Mouse (Mus musculus): ENCODE measurements around the gene Cplx1. TPM values are rescaled to one million over a fixed set of nuclear protein-coding genes. Genes with fewer than 3 reads are reported as not detected.

The Cplx1 gene
- polyA plus RNA-seq, 1 experiment from 2014 or later = 12.3 TPM

DNA sequence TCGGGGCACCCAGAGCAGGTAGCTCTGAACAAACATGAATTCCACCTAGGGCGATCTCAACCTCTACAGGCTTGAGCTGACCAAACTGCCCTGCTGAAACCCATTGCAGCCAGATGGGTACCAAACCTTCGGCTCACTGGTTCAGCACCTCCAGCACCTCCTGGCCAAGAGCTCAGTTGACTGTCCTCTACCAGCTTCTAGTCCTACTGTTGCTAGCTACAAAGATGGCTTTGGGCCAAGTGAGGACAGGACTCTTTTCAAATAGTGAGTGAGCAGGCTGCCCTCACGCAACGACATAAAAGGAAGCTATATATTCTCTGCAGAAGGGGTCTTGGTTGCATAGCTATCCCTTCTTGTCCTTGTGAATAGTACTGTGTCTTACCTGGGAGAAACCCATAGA, 2.2 kb downstream of the Cplx1 start:
- Histone ChIP-seq H3K4me2 (no peak overlapping the region), H3K9ac (no peak overlapping the region), H3K4me1 (peaks cover 8% of the 10 kb centered on the region), H3K27me3 (peaks cover 47% of the 10 kb centered on the region), H3K36me3 (replicated peaks) (no peaks in the 10 kb centered on the region), H3K9me3 (no peaks in the 10 kb centered on the region), H3K4me3 (replicated peaks) (no peak overlapping the region), H3K27ac (no peak overlapping the region)
- 92% methylated on average over 5 of the region's 5 CpGs for WGBS
- ATAC-seq (ENCODE audit: low FRiP score) = no peak

GRCm38 (mm10) chr5:108543516-108544291, 6.1 kb downstream of the Cplx1 start:
- 70% methylated on average over 7 of the region's 7 CpGs for WGBS
- H3K4me3 ChIP-seq (replicated peaks) = no peak overlapping the region

DNA sequence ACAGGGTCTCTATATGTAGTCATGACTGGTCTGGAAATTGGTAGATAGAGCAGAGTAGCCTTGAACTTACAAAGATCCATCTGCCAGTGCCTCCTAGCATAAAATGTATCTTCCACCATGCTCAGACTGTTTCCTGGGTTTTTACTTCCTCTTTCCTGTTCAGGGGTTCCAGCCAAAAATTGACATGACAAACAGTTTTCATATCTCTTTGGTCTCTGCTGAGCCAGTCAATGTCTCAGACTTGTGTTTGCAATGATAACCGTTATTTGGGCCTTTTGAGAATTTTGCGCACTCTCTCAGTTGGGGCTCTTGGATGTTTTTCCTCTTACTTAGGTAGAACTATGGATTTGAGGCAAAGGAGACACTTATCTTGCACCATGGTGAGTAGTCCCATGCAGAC, 15.6 kb downstream of the Cplx1 start:
- Histone ChIP-seq H3K27me3 (no peaks in the 10 kb centered on the region), H3K9ac (no peak overlapping the region), H3K4me3 (replicated peaks) (no peak overlapping the region), H3K9me3 (0 out of 2 replicates have a peak, but pooled peaks cover 11% of the 10 kb centered on the region), H3K36me3 (replicated peaks) (no peaks in the 10 kb centered on the region), H3K4me1 (no peaks in the 10 kb centered on the region), H3K27ac (no peak overlapping the region), H3K4me2 (no peak overlapping the region)
- ATAC-seq (ENCODE audit: low FRiP score) = no peak
- WGBS = 97% methylated on average over 2 of the region's 2 CpGs

More at GRCm38 (mm10) chr5:108543516-108544291, 6.1 kb downstream of the Cplx1 start:
- H3K4me1 ChIP-seq = no peaks in the 10 kb centered on the region
- no peaks in the 10 kb centered on the region for H3K36me3 ChIP-seq (replicated peaks)
- H3K27me3 ChIP-seq = peaks cover 14% of the 10 kb centered on the region
- no peaks in the 10 kb centered on the region for H3K9me3 ChIP-seq
- H3K4me2 ChIP-seq = no peak overlapping the region
- no peak overlapping the region for H3K27ac ChIP-seq
- ATAC-seq (ENCODE audit: low FRiP score) = no peak
- no peak overlapping the region for H3K9ac ChIP-seq

DNA sequence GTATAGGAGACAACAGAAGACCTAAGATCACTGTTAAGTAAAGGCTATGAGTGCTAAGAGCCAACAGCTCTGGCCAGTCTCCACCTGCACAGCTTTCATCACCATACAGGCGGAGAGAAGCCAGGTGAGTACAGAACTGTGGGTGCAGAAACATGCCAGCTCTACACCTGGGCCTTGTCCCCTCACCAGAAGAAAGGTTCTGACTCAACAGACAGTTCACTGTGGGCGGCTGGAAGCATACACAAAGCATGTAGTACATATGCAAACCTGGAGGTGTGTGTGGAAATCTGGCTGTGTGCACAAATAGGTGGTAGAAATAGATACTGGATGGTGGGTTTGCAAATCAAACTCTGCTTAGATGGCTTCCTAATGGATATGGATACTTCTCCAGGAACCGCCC, 27.2 kb downstream of the Cplx1 start:
- Histone ChIP-seq H3K9me3 (no peaks in the 10 kb centered on the region), H3K36me3 (replicated peaks) (no peaks in the 10 kb centered on the region), H3K27ac (no peak overlapping the region), H3K4me3 (replicated peaks) (no peak overlapping the region), H3K4me2 (no peak overlapping the region), H3K27me3 (no peaks in the 10 kb centered on the region), H3K9ac (no peak overlapping the region), H3K4me1 (no peaks in the 10 kb centered on the region)
- ATAC-seq (ENCODE audit: low FRiP score) = no peak
- WGBS = 83% methylated on average over 3 of the region's 3 CpGs

GRCm38 (mm10) chr5:108521896-108522295, 27.9 kb downstream of the Cplx1 start:
- Histone ChIP-seq H3K4me1 (no peaks in the 10 kb centered on the region), H3K9ac (no peak overlapping the region), H3K9me3 (no peaks in the 10 kb centered on the region), H3K4me3 (replicated peaks) (no peak overlapping the region), H3K36me3 (replicated peaks) (no peaks in the 10 kb centered on the region), H3K27ac (no peak overlapping the region), H3K4me2 (no peak overlapping the region), H3K27me3 (no peaks in the 10 kb centered on the region)
- ATAC-seq (ENCODE audit: low FRiP score) = no peak
- WGBS = 83% methylated on average over 3 of the region's 3 CpGs

DNA sequence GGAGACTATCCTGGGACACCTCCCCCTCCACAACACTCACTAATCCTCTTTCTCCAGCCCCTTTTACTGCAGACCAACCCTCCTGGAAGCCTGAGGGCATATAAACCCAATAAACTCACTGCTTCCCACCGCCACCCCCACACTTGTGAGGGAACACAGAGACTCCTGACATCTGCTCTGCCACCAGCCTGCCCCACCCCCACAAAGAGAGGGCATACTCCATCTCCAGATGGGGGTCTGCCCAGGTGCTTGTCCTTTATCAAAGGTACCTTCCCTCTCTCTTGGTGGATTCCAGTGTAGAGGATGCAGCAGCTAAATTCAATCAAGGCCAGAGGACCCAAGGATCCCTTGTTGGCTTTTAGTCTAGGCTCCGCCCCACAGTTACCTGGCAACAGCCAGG, 28.8 kb downstream of the Cplx1 start:
- ATAC-seq (ENCODE audit: low FRiP score) = no peak
- no peak overlapping the region for H3K4me2 ChIP-seq
- H3K4me3 ChIP-seq (replicated peaks) = no peak overlapping the region
- 57% methylated on average over 2 of the region's 2 CpGs for WGBS
- no peaks in the 10 kb centered on the region for H3K27me3 ChIP-seq
- H3K9ac ChIP-seq = no peak overlapping the region
- H3K4me1 ChIP-seq = no peaks in the 10 kb centered on the region
- no peaks in the 10 kb centered on the region for H3K36me3 ChIP-seq (replicated peaks)
- H3K27ac ChIP-seq = no peak overlapping the region
- H3K9me3 ChIP-seq = no peaks in the 10 kb centered on the region

DNA sequence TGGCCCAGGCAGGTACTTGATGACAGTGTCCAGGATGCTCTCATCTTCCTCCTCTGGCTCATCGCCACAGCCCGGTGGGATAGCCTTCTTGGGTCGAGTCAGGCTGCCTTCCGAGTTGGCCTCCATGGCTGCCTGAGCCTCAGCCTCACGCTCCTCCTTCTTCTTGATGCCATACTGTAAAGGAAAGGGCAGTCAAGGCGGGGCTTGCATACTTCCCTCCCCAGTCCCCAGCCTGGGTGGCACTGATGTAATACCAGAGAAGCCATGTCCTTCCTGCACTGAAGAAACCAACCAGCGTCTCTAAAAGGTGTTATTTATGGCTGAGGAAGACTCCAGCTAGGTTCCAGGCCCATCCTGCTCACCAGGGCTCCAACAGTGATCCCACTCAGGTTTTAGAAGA, 29.7 kb downstream of the Cplx1 start:
- Histone ChIP-seq H3K9me3 (no peaks in the 10 kb centered on the region), H3K4me2 (no peak overlapping the region), H3K9ac (no peak overlapping the region), H3K27ac (no peak overlapping the region), H3K27me3 (no peaks in the 10 kb centered on the region), H3K4me3 (replicated peaks) (no peak overlapping the region), H3K36me3 (replicated peaks) (no peaks in the 10 kb centered on the region), H3K4me1 (no peaks in the 10 kb centered on the region)
- ATAC-seq (ENCODE audit: low FRiP score) = no peak
- WGBS = 87% methylated on average over 7 of the region's 7 CpGs

DNA sequence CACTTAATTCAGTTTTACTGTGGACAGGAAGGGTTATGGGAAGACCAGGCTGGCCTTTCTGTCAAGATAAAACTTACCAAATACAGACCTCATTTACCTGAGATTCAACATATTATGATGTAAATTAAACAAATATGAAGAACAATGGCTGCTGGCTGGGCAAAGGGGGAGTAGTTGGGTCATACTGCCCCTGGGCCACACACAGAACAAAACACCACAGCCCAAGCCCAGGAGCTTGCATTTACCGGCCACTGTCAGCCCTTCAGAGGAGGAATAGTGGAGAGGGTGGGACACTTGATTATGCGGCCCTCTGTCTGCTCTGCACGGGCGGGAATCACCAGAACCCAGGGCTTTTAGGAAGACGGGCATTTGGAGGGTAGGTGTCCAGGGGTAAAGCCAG, 30.9 kb downstream of the Cplx1 start:
- H3K27me3 ChIP-seq = no peaks in the 10 kb centered on the region

DNA sequence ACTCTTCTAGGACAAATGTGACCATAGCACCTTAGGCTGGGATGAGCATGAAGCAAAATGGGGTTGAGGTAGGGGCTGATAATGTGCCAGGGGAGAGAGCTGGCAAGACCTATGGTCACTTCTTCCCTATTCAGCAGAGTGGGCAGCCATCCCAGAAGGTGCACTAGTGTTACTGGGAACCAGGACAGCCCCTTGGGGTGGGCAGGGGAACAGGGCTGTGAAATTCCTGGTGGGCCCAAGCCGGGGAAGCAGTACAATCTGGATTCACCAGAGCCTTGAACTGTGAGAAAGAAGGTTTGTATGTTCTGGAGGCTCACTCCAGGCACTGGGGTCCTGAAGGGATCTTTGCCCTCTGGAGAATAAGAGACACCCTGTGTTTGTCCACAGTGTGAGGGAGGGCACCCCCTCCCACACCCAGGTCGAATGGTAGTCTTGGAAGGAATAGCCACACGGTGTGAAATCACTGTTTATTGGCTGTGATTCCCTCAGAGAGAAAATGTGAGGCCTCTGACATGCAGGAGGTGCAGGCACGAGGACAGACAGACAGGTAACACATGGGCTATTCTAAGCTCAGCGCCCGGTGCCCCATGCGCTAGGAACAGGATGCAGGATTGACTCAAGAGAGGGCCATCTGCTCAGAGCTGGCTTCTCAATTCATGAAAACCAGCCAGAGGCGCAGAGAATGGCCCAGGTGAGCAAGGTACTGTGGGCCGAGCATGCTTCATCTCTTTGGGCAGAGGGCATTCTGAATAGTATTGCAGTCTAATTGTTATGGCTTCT, 31.5 kb downstream of the Cplx1 start:
- no peak overlapping the region for H3K4me3 ChIP-seq (replicated peaks)
- 84% methylated on average over 9 of the region's 9 CpGs for WGBS
- H3K27me3 ChIP-seq = no peaks in the 10 kb centered on the region
- ATAC-seq (ENCODE audit: low FRiP score) = no peak
- peaks cover 3% of the 10 kb centered on the region; the same call in 1 of the 2 replicates for H3K4me1 ChIP-seq
- H3K27ac ChIP-seq = no peak overlapping the region
- H3K9ac ChIP-seq = no peak overlapping the region
- H3K4me2 ChIP-seq = no peak overlapping the region
- H3K36me3 ChIP-seq (replicated peaks) = no peaks in the 10 kb centered on the region
- H3K9me3 ChIP-seq = no peaks in the 10 kb centered on the region

More for the DNA sequence above, 30.9 kb downstream of the Cplx1 start:
- no peak for ATAC-seq (ENCODE audit: low FRiP score)
- no peaks in the 10 kb centered on the region for H3K9me3 ChIP-seq
- no peak overlapping the region for H3K4me3 ChIP-seq (replicated peaks)
- no peaks in the 10 kb centered on the region for H3K4me1 ChIP-seq
- 76% methylated on average over 5 of the region's 5 CpGs for WGBS
- H3K4me2 ChIP-seq = no peak overlapping the region
- no peak overlapping the region for H3K9ac ChIP-seq
- no peaks in the 10 kb centered on the region for H3K36me3 ChIP-seq (replicated peaks)
- no peak overlapping the region for H3K27ac ChIP-seq

GRCm38 (mm10) chr5:108516655-108517054, 33.2 kb downstream of the Cplx1 start:
- Histone ChIP-seq H3K9ac (no peak overlapping the region), H3K9me3 (no peaks in the 10 kb centered on the region), H3K4me2 (no peak overlapping the region), H3K4me1 (peaks cover 3% of the 10 kb centered on the region; the same call in 1 of the 2 replicates), H3K27ac (no peak overlapping the region), H3K36me3 (replicated peaks) (no peaks in the 10 kb centered on the region), H3K27me3 (no peaks in the 10 kb centered on the region), H3K4me3 (replicated peaks) (no peak overlapping the region)
- 82% methylated on average over 3 of the region's 3 CpGs for WGBS
- ATAC-seq (ENCODE audit: low FRiP score) = no peak

GRCm38 (mm10) chr5:108515581-108516361, 34.1 kb downstream of the Cplx1 start:
- ATAC-seq (ENCODE audit: low FRiP score) = no peak

DNA sequence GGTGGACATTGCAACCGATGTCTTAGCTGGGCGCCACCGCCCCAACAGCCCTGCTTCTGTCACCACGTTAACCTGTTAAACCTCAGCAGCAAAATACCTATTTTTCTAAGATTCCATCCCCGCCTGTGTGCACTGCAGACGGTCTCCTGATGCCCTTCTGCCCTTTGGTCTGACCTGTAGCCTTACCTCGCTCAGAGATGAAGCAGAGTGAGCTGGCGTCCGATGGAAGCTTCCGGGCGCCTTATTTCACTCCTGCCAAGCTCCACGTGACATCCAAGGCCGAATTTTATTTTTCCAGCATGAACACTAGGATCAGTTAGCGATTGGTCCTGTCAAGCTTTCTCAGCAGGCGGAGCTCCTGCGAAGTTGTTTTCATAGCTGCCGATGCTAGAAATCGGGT, 47.5 kb downstream of the Cplx1 start:
- 92% methylated on average over 18 of the region's 18 CpGs for WGBS
- Histone ChIP-seq H3K27me3 (no peaks in the 10 kb centered on the region), H3K9ac (no peak overlapping the region), H3K4me1 (no peaks in the 10 kb centered on the region), H3K9me3 (no peaks in the 10 kb centered on the region), H3K27ac (no peak overlapping the region), H3K4me2 (no peak overlapping the region), H3K36me3 (replicated peaks) (peaks cover 86% of the 10 kb centered on the region), H3K4me3 (replicated peaks) (no peak overlapping the region)
- no peak for ATAC-seq (ENCODE audit: low FRiP score)

More at GRCm38 (mm10) chr5:108515581-108516361, 34.1 kb downstream of the Cplx1 start:
- whole genome bisulfite sequencing = 67% methylated on average over 6 of the region's 6 CpGs
- Histone ChIP-seq H3K9me3 (no peaks in the 10 kb centered on the region), H3K9ac (no peak overlapping the region), H3K27ac (no peak overlapping the region), H3K4me1 (peaks cover 3% of the 10 kb centered on the region; the same call in 1 of the 2 replicates), H3K36me3 (replicated peaks) (no peaks in the 10 kb centered on the region), H3K4me3 (replicated peaks) (no peak overlapping the region), H3K4me2 (no peak overlapping the region), H3K27me3 (no peaks in the 10 kb centered on the region)

All from forebrain, embryonic 12.5 days (tissue).